Mouse (Mus musculus) limb, embryonic 10.5 days (tissue): ENCODE measurements around the gene Sprr2b. TPM values are rescaled to one million over a fixed set of nuclear protein-coding genes. Genes with fewer than 3 reads are reported as not detected.

Experiments
- DNase-seq: peaks from one replicate; pipeline ENCODE4 v3.0.0-alpha.2; 2017; ENCODE audit warnings: low spot score
- H3K27ac ChIP-seq: fragments of 300-500 bp; sonication (generic); 2 replicates; pipeline ENCODE4 v1.5.1; 2016; ENCODE audit warnings: mild to moderate bottlenecking
- H3K27me3 ChIP-seq: fragments of 300-500 bp; sonication (generic); 2 replicates; pipeline ENCODE4 v1.6.1; 2016; ENCODE audit warnings: low read depth, mild to moderate bottlenecking; ENCODE audit not compliant: poor library complexity, severe bottlenecking
- H3K36me3 ChIP-seq: fragments of 300-500 bp; sonication (generic); 2 replicates; pipeline ENCODE4 v1.6.1; 2016; ENCODE audit warnings: mild to moderate bottlenecking, moderate library complexity
- H3K4me1 ChIP-seq: fragments of 300-500 bp; sonication (generic); 2 replicates; pipeline ENCODE4 v1.6.1; 2016
- H3K4me3 ChIP-seq: fragments of 300-500 bp; sonication (generic); 2 replicates; pipeline ENCODE4 v1.5.1; 2016; ENCODE audit warnings: mild to moderate bottlenecking, moderate library complexity
- H3K9me3 ChIP-seq: fragments of 300-500 bp; sonication (generic); replicated peaks from 2 replicates; pipeline ENCODE4 v1.6.1; 2016; ENCODE audit warnings: mild to moderate bottlenecking
- WGBS: fragments of 180-500 bp; shearing (Covaris S2); methylation state at CpG from one replicate; pipeline ENCODE4 v1.1.7; 2016; 5-methylcytosine and 5-hydroxymethylcytosine counted together
- polyA plus RNA-seq: library from polyadenylated mRNA; unstranded; fragments of >200 nt; fragmentation: Nextera tagmentation; extraction: Ambion mirVana; gene quantifications from 2 replicates; pipeline ENCODE4 v1.2.1, GENCODE M21; 2016

Sprr2b gene
- polyA plus RNA-seq, 1 experiment from 2014 or later, result not detected

- H3K27me3 ChIP-seq, result no peaks in the 10 kb centered on the region
- 74% methylated on average over 3 of the region's 3 CpGs for WGBS
- DNase-seq, result no peak
- H3K4me1 ChIP-seq, result no peaks in the 10 kb centered on the region
- H3K36me3 ChIP-seq, result no peaks in the 10 kb centered on the region
- no peak within 1 kb of the TSS for H3K4me3 ChIP-seq
- H3K9me3 ChIP-seq, result no peaks in the 10 kb centered on the region
- no peak within 1 kb of the TSS for H3K27ac ChIP-seq
Observed at GRCm38 (mm10) chr3:92364887-92365286, 48.5 kb downstream of the Sprr2b start, which contains the start of gene Sprr2f. Sprr2f (plus strand) TSS chr3:92365187.

Other genes starting within 250 kb of the Sprr2b start
- gene Lor, start 233.5 kb upstream of the Sprr2b start, polyA plus RNA-seq, result 0.14 and 0.94 TPM in 2 replicates
- not detected in 2 replicates for gene Prr9, start 192.7 kb upstream of the Sprr2b start, polyA plus RNA-seq
- not detected in 2 replicates for gene Lelp1, start 173.9 kb upstream of the Sprr2b start, polyA plus RNA-seq
- gene Sprr2a1, start 100.8 kb upstream of the Sprr2b start, polyA plus RNA-seq, result not detected in 2 replicates
- gene Sprr2a2, start 100.7 kb upstream of the Sprr2b start, polyA plus RNA-seq, result 0.21 TPM in 1 of 2 replicates, not detected in the other
- gene Sprr2a3, start 31.2 kb upstream of the Sprr2b start, polyA plus RNA-seq, result not detected in 2 replicates
- gene Sprr2d, start 22.5 kb downstream of the Sprr2b start, polyA plus RNA-seq, result not detected in 2 replicates
- not detected in 2 replicates for gene Sprr2e, start 35.5 kb downstream of the Sprr2b start, polyA plus RNA-seq
- gene Sprr2f, start 48.6 kb downstream of the Sprr2b start, polyA plus RNA-seq, result not detected in 2 replicates
- gene Sprr2h, start 69.1 kb downstream of the Sprr2b start, polyA plus RNA-seq, result not detected in 2 replicates
- gene Sprr2i, start 91.4 kb downstream of the Sprr2b start, polyA plus RNA-seq, result not detected in 2 replicates
- gene Sprr2j-ps, start 101.5 kb downstream of the Sprr2b start, polyA plus RNA-seq, result not detected in 2 replicates
- gene Gm9774, start 112.8 kb downstream of the Sprr2b start, polyA plus RNA-seq, result 7.4 and 9.1 TPM in 2 replicates
- gene Sprr2k, start 116.0 kb downstream of the Sprr2b start, polyA plus RNA-seq, result not detected in 2 replicates
- not detected in 2 replicates for gene Sprr1b, start 122.2 kb downstream of the Sprr2b start, polyA plus RNA-seq
- not detected in 2 replicates for gene Sprr3, start 142.1 kb downstream of the Sprr2b start, polyA plus RNA-seq
- gene Sprr1a, start 169.3 kb downstream of the Sprr2b start, polyA plus RNA-seq, result not detected in 2 replicates
- not detected in 2 replicates for gene Sprr4, start 183.9 kb downstream of the Sprr2b start, polyA plus RNA-seq
- gene 2310046K23Rik, start 217.9 kb downstream of the Sprr2b start, polyA plus RNA-seq, result not detected in 2 replicates